Mouse (Mus musculus) stomach, postnatal 0 days (tissue): ENCODE data around the gene Gna14. TPM values are rescaled to one million over a fixed set of nuclear protein-coding genes. Genes with fewer than 3 reads are reported as not detected.

Source experiments
- ATAC-seq: fragments of 200-750 bp; cut with Nextera tagmentation; 2 replicates; pipeline ENCODE4 v1.8.0; 2017; ENCODE audit not compliant: low FRiP score, low TSS enrichment
- DNase-seq: peaks from one replicate; pipeline ENCODE4 v3.0.0-alpha.2; 2016; ENCODE audit warnings: low spot score
- H3K27ac ChIP-seq: fragments of 300-500 bp; sonication (generic); replicated peaks from 2 replicates; pipeline ENCODE4 v1.5.1; 2014; ENCODE audit warnings: mild to moderate bottlenecking, control low read depth
- H3K27me3 ChIP-seq: fragments of 300-500 bp; sonication (generic); 2 replicates; pipeline ENCODE4 v1.6.1; 2014; ENCODE audit warnings: low read length; ENCODE audit not compliant: control insufficient read depth, insufficient read depth
- H3K36me3 ChIP-seq: fragments of 300-500 bp; sonication (generic); 2 replicates; pipeline ENCODE4 v1.6.1; 2014; ENCODE audit warnings: low read length, mixed read lengths; ENCODE audit not compliant: control insufficient read depth, insufficient read depth
- H3K4me1 ChIP-seq: fragments of 300-500 bp; sonication (generic); replicated peaks from 2 replicates; pipeline ENCODE4 v1.6.1; 2014; ENCODE audit warnings: antibody characterized with exemption; ENCODE audit not compliant: control insufficient read depth, insufficient read depth
- H3K4me2 ChIP-seq: fragments of 300-500 bp; sonication (generic); replicated peaks from 2 replicates; pipeline ENCODE4 v1.6.1; 2014; ENCODE audit warnings: low read depth, mild to moderate bottlenecking, control low read depth, moderate library complexity
- H3K4me3 ChIP-seq: fragments of 300-500 bp; sonication (generic); 2 replicates; pipeline ENCODE4 v1.5.1; 2014; ENCODE audit warnings: low read depth, low read length, control low read depth
- H3K9ac ChIP-seq: fragments of 300-500 bp; sonication (generic); 2 replicates; pipeline ENCODE4 v1.6.1; 2014; ENCODE audit warnings: mild to moderate bottlenecking, low read length, control low read depth, mixed read lengths
- H3K9me3 ChIP-seq: fragments of 300-500 bp; sonication (generic); 2 replicates; pipeline ENCODE4 v1.6.1; 2016; ENCODE audit warnings: low read length; ENCODE audit not compliant: control insufficient read depth
- CTCF ChIP-seq: IDR thresholded peaks from 2 replicates; pipeline ENCODE4 v1.5.1; 2016; ENCODE audit warnings: antibody characterized with exemption, low read depth, mild to moderate bottlenecking, moderate library complexity
- EP300 ChIP-seq: optimal IDR thresholded peaks from 2 replicates; pipeline ENCODE3; 2016; ENCODE audit warnings: antibody characterized with exemption
- WGBS: fragments of 180-500 bp; shearing (Covaris S2); extraction: QIAGEN DNeasy Blood & Tissue Kit; methylation state at CpG from one replicate; pipeline ENCODE4 v1.1.7; 2014; 5-methylcytosine and 5-hydroxymethylcytosine counted together
- polyA plus RNA-seq: library from polyadenylated mRNA; unstranded; fragments of >200 nt; fragmentation: Nextera tagmentation; extraction: Ambion mirVana; gene quantifications from 2 replicates; pipeline ENCODE4 v1.2.1, GENCODE M21; 2015

The Gna14 gene
- polyA plus RNA-seq, 1 experiment from 2014 or later: 11.7 TPM

DNA sequence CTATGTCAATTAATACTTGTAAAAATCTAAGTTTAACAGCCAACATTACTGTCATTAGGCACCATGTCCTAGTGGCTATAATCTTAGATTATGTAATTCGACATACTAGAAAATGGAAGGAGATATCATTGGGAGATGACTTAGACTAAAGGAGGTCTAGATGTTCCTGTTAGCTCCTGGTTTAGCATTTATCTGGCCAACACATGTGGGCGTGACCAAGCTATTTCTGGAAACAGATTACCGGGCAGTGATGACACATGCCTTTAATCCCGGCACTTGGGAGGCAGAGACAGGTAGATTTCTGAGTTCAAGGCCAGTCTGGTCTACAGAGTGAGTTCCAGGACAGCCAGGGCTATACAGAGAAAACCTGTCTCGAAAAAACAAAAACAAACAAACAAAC lies 37.1 kb downstream of the Gna14 start:
- DNase-seq (no peak), ATAC-seq (no peak)
- H3K36me3 ChIP-seq: no peaks in the 10 kb centered on the region
- 89% methylated on average over 5 of the region's 5 CpGs for WGBS
- no peak overlapping the region for H3K4me2 ChIP-seq
- H3K27ac ChIP-seq: no peak overlapping the region
- H3K4me3 ChIP-seq: no peak overlapping the region
- H3K4me1 ChIP-seq: no peaks in the 10 kb centered on the region
- H3K9me3 ChIP-seq: 0 out of 2 replicates have a peak, but pooled peaks cover 3% of the 10 kb centered on the region
- no peaks in the 10 kb centered on the region for H3K27me3 ChIP-seq
- no peak for TF ChIP-seq CTCF
- H3K9ac ChIP-seq: no peak overlapping the region

DNA sequence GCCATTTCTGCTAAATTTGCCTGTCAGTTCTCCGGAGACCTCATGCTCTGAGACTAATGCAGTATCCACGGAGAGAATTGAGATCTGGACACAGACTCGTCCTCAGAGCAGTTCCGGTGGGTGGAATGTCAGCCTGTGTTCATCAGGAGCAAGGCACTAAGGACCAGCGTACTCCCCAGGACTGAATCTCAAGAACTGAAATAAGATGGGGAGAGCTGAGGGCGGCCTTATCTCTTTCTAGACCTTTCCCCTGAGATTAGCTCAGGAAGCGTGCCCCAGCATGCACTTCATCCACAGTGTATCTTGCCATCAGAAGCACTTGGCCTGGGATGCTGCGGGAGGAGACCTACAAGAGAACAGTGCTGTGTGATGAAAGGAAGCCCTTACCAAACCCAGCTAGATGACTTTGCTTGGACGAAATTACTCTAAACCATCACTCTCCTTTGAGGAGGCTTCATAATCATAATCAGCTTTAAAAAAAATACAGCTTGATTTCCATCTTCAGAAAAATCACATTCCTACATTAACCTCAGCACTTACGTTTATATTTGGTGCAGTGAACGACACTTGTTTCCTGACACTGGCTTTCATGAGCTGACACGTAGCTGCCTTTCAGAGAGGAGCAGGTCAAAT lies 41.9 kb downstream of the Gna14 start:
- Histone ChIP-seq H3K4me1 (no peaks in the 10 kb centered on the region), H3K4me2 (no peak overlapping the region), H3K27ac (no peak overlapping the region), H3K36me3 (no peaks in the 10 kb centered on the region), H3K9ac (no peak overlapping the region), H3K9me3 (0 out of 2 replicates have a peak, but pooled peaks cover 3% of the 10 kb centered on the region), H3K27me3 (no peaks in the 10 kb centered on the region), H3K4me3 (no peak overlapping the region)
- no peak for DNase-seq
- no peak for TF ChIP-seq CTCF
- TF ChIP-seq EP300: no peak
- no peak for ATAC-seq
- 78% methylated on average over 12 of the region's 12 CpGs for WGBS

GRCm38 (mm10) chr19:16478186-16478607 lies 42.6 kb downstream of the Gna14 start:
- no peaks in the 10 kb centered on the region for H3K27me3 ChIP-seq
- H3K4me1 ChIP-seq: no peaks in the 10 kb centered on the region
- ATAC-seq: no peak
- H3K4me2 ChIP-seq: no peak overlapping the region
- no peak overlapping the region for H3K4me3 ChIP-seq
- no peak for TF ChIP-seq EP300
- TF ChIP-seq CTCF: no peak
- no peak overlapping the region for H3K27ac ChIP-seq
- 0 out of 2 replicates have a peak, but pooled peaks cover 3% of the 10 kb centered on the region for H3K9me3 ChIP-seq
- H3K36me3 ChIP-seq: no peaks in the 10 kb centered on the region
- DNase-seq: no peak
- no peak overlapping the region for H3K9ac ChIP-seq
- WGBS: 65% methylated on average over 8 of the region's 8 CpGs

- Histone ChIP-seq H3K9ac (no peak overlapping the region), H3K27me3 (no peaks in the 10 kb centered on the region), H3K4me2 (no peak overlapping the region), H3K36me3 (no peaks in the 10 kb centered on the region), H3K9me3 (no peaks in the 10 kb centered on the region), H3K4me3 (no peak overlapping the region), H3K4me1 (no peaks in the 10 kb centered on the region), H3K27ac (no peak overlapping the region)
- 89% methylated on average over 3 of the region's 3 CpGs for WGBS
- DNase-seq (no peak), ATAC-seq (no peak)
- no peak for TF ChIP-seq EP300
- TF ChIP-seq CTCF: no peak
Measured at GRCm38 (mm10) chr19:16482047-16482446, 46.5 kb downstream of the Gna14 start.

- H3K9ac ChIP-seq: no peak overlapping the region
- WGBS: 70% methylated on average over 10 of the region's 10 CpGs
- peak; percentile 32 for DNase-seq
- H3K4me2 ChIP-seq: no peak overlapping the region; the same call in 1 of the 2 replicates
- no peaks in the 10 kb centered on the region for H3K36me3 ChIP-seq
- TF ChIP-seq CTCF (no peak), EP300 (no peak)
- no peaks in the 10 kb centered on the region for H3K9me3 ChIP-seq
- H3K4me3 ChIP-seq: no peak overlapping the region
- H3K27me3 ChIP-seq: no peaks in the 10 kb centered on the region
- ATAC-seq: peak; percentile 91
- no peaks in the 10 kb centered on the region for H3K4me1 ChIP-seq
- H3K27ac ChIP-seq: 0 out of 2 replicates have a peak overlapping the region, but pooled peaks have one; percentile 4
Measured at GRCm38 (mm10) chr19:16484237-16484636, 48.7 kb downstream of the Gna14 start.

- H3K4me2 ChIP-seq: no peak overlapping the region; the same call in 1 of the 2 replicates
- no peaks in the 10 kb centered on the region for H3K9me3 ChIP-seq
- DNase-seq (no peak), ATAC-seq (peak; percentile 30; the same call in 1 of the 2 replicates)
- no peak overlapping the region for H3K4me3 ChIP-seq
- H3K27ac ChIP-seq: no peak overlapping the region
- TF ChIP-seq CTCF: no peak
- TF ChIP-seq EP300: no peak
- H3K9ac ChIP-seq: no peak overlapping the region
- H3K36me3 ChIP-seq: no peaks in the 10 kb centered on the region
- no peaks in the 10 kb centered on the region for H3K4me1 ChIP-seq
- WGBS: 53% methylated on average over 5 of the region's 5 CpGs
- H3K27me3 ChIP-seq: no peaks in the 10 kb centered on the region
Measured at GRCm38 (mm10) chr19:16484671-16485070, 49.1 kb downstream of the Gna14 start.
